Mouse (Mus musculus): ENCODE results near the gene Spata25.
"Not testable (repeated sequence)": the region's sequence is repeated elsewhere in the genome, so short reads cannot be mapped to it uniquely, and the experiment has no call there.

Gene Spata25

GRCm38 (mm10) chr2:164855572-164855971, 27.2 kb upstream of the Spata25 start:
- in situ Hi-C loops (cut with MboI, MseI) = not testable (repeated sequence)

GRCm38 (mm10) chr2:164850061-164850460, 21.7 kb upstream of the Spata25 start:
- in situ Hi-C loops (cut with MboI, MseI) = no loop called here

GRCm38 (mm10) chr2:164845782-164846181, 17.4 kb upstream of the Spata25 start:
- in situ Hi-C loops (cut with MboI, MseI) = no loop called here

GRCm38 (mm10) chr2:164835164-164835563, 6.8 kb upstream of the Spata25 start:
- in situ Hi-C loops (cut with MboI, MseI) = no loop called here

- in situ Hi-C loops (cut with MboI, MseI) = no loop called here
Observed at GRCm38 (mm10) chr2:164834531-164834930, 6.2 kb upstream of the Spata25 start.

GRCm38 (mm10) chr2:164833314-164833959, 5.1 kb upstream of the Spata25 start, which contains the start of gene Neurl2:
Gene Neurl2 (minus strand): TSS chr2:164833456.
- in situ Hi-C loops (cut with MboI, MseI) = no loop called here

GRCm38 (mm10) chr2:164832748-164833301, 4.5 kb upstream of the Spata25 start, which contains the start of gene Ctsa:
Gene Ctsa (plus strand): TSS chr2:164832873.
- in situ Hi-C loops (cut with MboI, MseI) = no loop called here

- in situ Hi-C loops (cut with MboI, MseI) = no loop called here
Observed at GRCm38 (mm10) chr2:164832032-164832747, 3.9 kb upstream of the Spata25 start.

GRCm38 (mm10) chr2:164831029-164831428, 2.7 kb upstream of the Spata25 start:
- in situ Hi-C loops (cut with MboI, MseI) = no loop called here

GRCm38 (mm10) chr2:164829090-164829489, 753 bp upstream of the Spata25 start:
- in situ Hi-C loops (cut with MboI, MseI) = no loop called here

GRCm38 (mm10) chr2:164827146-164827850, 1.0 kb downstream of the Spata25 start:
- in situ Hi-C loops (cut with MboI, MseI) = no loop called here

GRCm38 (mm10) chr2:164825521-164825920, 2.8 kb downstream of the Spata25 start:
- in situ Hi-C loops (cut with MboI, MseI) = no loop called here

GRCm38 (mm10) chr2:164823969-164824368, 4.4 kb downstream of the Spata25 start:
- in situ Hi-C loops (cut with MboI, MseI) = no loop called here

GRCm38 (mm10) chr2:164823181-164823585, 5.2 kb downstream of the Spata25 start:
- in situ Hi-C loops (cut with MboI, MseI) = no loop called here

GRCm38 (mm10) chr2:164822636-164823165, 5.6 kb downstream of the Spata25 start, which contains the start of gene Zswim1:
Gene Zswim1 (plus strand): TSS chr2:164822686.
- in situ Hi-C loops (cut with MboI, MseI) = no loop called here

- in situ Hi-C loops (cut with MboI, MseI) = no loop called here
Observed at GRCm38 (mm10) chr2:164821060-164821459, 7.3 kb downstream of the Spata25 start.

GRCm38 (mm10) chr2:164817703-164818102, 10.6 kb downstream of the Spata25 start:
- in situ Hi-C loops (cut with MboI, MseI) = no loop called here

- in situ Hi-C loops (cut with MboI, MseI) = no loop called here
Observed at GRCm38 (mm10) chr2:164817206-164817605, 11.1 kb downstream of the Spata25 start.

GRCm38 (mm10) chr2:164815821-164816220, 12.5 kb downstream of the Spata25 start:
- in situ Hi-C loops (cut with MboI, MseI) = no loop called here

- in situ Hi-C loops (cut with MboI, MseI) = no loop called here
Observed at GRCm38 (mm10) chr2:164815348-164815747, 13.0 kb downstream of the Spata25 start.

- in situ Hi-C loops (cut with MboI, MseI) = no loop called here
Observed at GRCm38 (mm10) chr2:164813557-164813956, 14.8 kb downstream of the Spata25 start.

- in situ Hi-C loops (cut with MboI, MseI) = no loop called here
Observed at GRCm38 (mm10) chr2:164806614-164807013, 21.7 kb downstream of the Spata25 start.

Data from regulatory T cell (primary cell).